Mouse (Mus musculus) stomach, postnatal 0 days (tissue): Measurements from ENCODE around the gene Elmod2.

ENCODE experiments used
- CTCF ChIP-seq: IDR thresholded peaks from 2 replicates; pipeline ENCODE4 v1.5.1; 2016; ENCODE audit warnings: antibody characterized with exemption, low read depth, mild to moderate bottlenecking, moderate library complexity
- EP300 ChIP-seq: optimal IDR thresholded peaks from 2 replicates; pipeline ENCODE3; 2016; ENCODE audit warnings: antibody characterized with exemption

GRCm38 (mm10) chr8:83297375-83297774 is 34.9 kb downstream of the Elmod2 start:
- no peak for TF ChIP-seq CTCF
- no peak for TF ChIP-seq EP300
